Mouse (Mus musculus): ENCODE data around the gene Myo9b.
A peak's percentile ranks its signal among the peaks of the same experiment; 100 is the strongest.
"Not testable (repeated sequence)": the region's sequence is repeated elsewhere in the genome, so short reads cannot be mapped to it uniquely, and the experiment has no call there.

Gene Myo9b

GRCm38 (mm10) chr8:71272286-71273150 is at the start of gene Myo9b, which contains the start of gene Haus8:
Gene Myo9b (plus strand): TSS chr8:71272714.
Gene Haus8 (minus strand): TSS chr8:71272934.
- peak; percentile 99 for DNase-seq (ENCODE audit: low read depth)

GRCm38 (mm10) chr8:71224560-71224959 is 48.0 kb upstream of the Myo9b start:
- DNase-seq (ENCODE audit: low read depth), result peak; percentile 63

- DNase-seq (ENCODE audit: low read depth), result no peak
Observed at GRCm38 (mm10) chr8:71242757-71243156, 29.8 kb upstream of the Myo9b start.

GRCm38 (mm10) chr8:71248203-71248602 is 24.3 kb upstream of the Myo9b start:
- no peak for DNase-seq (ENCODE audit: low read depth)

GRCm38 (mm10) chr8:71256545-71257232 is 15.8 kb upstream of the Myo9b start:
- no peak for DNase-seq (ENCODE audit: low read depth)

- DNase-seq (ENCODE audit: low read depth), result peak; percentile 42
Observed at GRCm38 (mm10) chr8:71261234-71261633, 11.3 kb upstream of the Myo9b start.

- no peak for DNase-seq (ENCODE audit: low read depth)
Observed at GRCm38 (mm10) chr8:71267690-71268089, 4.8 kb upstream of the Myo9b start.

GRCm38 (mm10) chr8:71268286-71268685 is 4.2 kb upstream of the Myo9b start:
- DNase-seq (ENCODE audit: low read depth), result not testable (repeated sequence)

- peak; percentile 18 for DNase-seq (ENCODE audit: low read depth)
Observed at GRCm38 (mm10) chr8:71271630-71272029, 884 bp upstream of the Myo9b start.

GRCm38 (mm10) chr8:71273151-71273510 is 617 bp downstream of the Myo9b start:
- peak; percentile 79 for DNase-seq (ENCODE audit: low read depth)

GRCm38 (mm10) chr8:71274478-71274877 is 2.0 kb downstream of the Myo9b start:
- DNase-seq (ENCODE audit: low read depth), result no peak

GRCm38 (mm10) chr8:71276166-71276565 is 3.7 kb downstream of the Myo9b start:
- DNase-seq (ENCODE audit: low read depth), result no peak

GRCm38 (mm10) chr8:71279409-71279808 is 6.9 kb downstream of the Myo9b start:
- not testable (repeated sequence) for DNase-seq (ENCODE audit: low read depth)

- DNase-seq (ENCODE audit: low read depth), result not testable (repeated sequence)
Observed at GRCm38 (mm10) chr8:71281731-71282130, 9.2 kb downstream of the Myo9b start.

GRCm38 (mm10) chr8:71282621-71283020 is 10.1 kb downstream of the Myo9b start:
- no peak for DNase-seq (ENCODE audit: low read depth)

GRCm38 (mm10) chr8:71286223-71286622 is 13.7 kb downstream of the Myo9b start:
- DNase-seq (ENCODE audit: low read depth), result peak; percentile 72

- peak; percentile 30 for DNase-seq (ENCODE audit: low read depth)
Observed at GRCm38 (mm10) chr8:71288441-71288949, 16.0 kb downstream of the Myo9b start.

GRCm38 (mm10) chr8:71289098-71289497 is 16.6 kb downstream of the Myo9b start:
- no peak for DNase-seq (ENCODE audit: low read depth)

GRCm38 (mm10) chr8:71290211-71290610 is 17.7 kb downstream of the Myo9b start:
- no peak for DNase-seq (ENCODE audit: low read depth)

GRCm38 (mm10) chr8:71290911-71291310 is 18.4 kb downstream of the Myo9b start:
- DNase-seq (ENCODE audit: low read depth), result no peak

GRCm38 (mm10) chr8:71291351-71291750 is 18.8 kb downstream of the Myo9b start:
- DNase-seq (ENCODE audit: low read depth), result no peak

- DNase-seq (ENCODE audit: low read depth), result not testable (repeated sequence)
Observed at GRCm38 (mm10) chr8:71293930-71294329, 21.4 kb downstream of the Myo9b start.

GRCm38 (mm10) chr8:71296188-71296621 is 23.7 kb downstream of the Myo9b start:
- no peak for DNase-seq (ENCODE audit: low read depth)
